Mouse (Mus musculus) olfactory bulb, adult 2 months (tissue): ENCODE data around the gene Micall1.

Source experiments
- CTCF ChIP-seq: fragments of 200-500 bp; IDR thresholded peaks from 2 replicates; pipeline ENCODE4 v1.5.1; 2012; ENCODE audit warnings: low read depth, mild to moderate bottlenecking, low read length, moderate library complexity; ENCODE audit not compliant: insufficient read depth
- POLR2A ChIP-seq: fragments of 200-500 bp; IDR thresholded peaks from 2 replicates; pipeline ENCODE4 v1.6.1; 2012; ENCODE audit warnings: mild to moderate bottlenecking, low read depth, low read length, moderate library complexity; ENCODE audit not compliant: insufficient read depth

DNA sequence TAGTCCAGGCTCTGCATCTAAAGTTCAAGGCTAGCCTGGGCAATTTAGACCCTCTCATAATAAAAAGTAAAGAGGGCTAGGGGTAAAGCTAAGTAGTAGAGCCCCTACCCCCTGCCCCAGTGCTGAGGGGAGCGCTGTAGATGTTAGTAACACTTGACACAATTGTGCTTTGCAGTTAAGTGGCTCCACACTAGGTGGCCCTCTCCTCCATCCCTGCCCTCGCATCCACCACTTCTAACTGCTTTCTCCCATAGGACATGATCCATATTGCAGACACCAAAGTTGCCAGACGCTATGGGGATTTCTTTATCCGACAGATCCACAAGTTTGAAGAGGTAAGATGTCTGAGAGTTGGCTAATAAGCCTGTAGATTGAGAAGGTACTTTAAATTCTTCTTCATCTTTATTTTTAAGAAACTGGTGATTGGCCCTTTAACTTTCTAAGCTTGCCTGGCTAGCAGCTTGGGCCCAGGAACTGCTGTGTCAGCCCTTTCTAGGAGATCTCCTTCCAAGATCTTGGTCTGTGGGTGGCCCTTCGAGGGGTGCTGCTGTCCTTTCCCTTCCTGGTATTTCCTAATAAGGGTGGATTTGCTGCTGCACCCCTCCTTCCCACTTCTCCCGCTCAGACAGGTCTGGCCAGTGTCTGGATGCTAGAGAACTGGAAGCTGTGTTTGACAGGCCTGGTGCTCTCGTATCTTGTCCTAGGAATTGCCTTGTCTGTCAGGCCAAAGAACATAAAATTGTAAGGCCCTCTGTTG lies 15.4 kb upstream of the Micall1 start:
- TF ChIP-seq POLR2A (no peak), CTCF (no peak)
